Mouse (Mus musculus) gastrocnemius, adult 8-10 months (tissue): ENCODE measurements at regions not wholly inside any gene's neighbourhood (a gene's known extent, or its start where the extent isn't known, plus 50 kb on each side); places are given as distances from the start of the nearest gene placed in this dataset.

Source experiments
- DNase-seq, 2 experiments: peaks; one replicate each; pipeline ENCODE4 v3.0.0; 2022; ENCODE audit warnings: low spot score in 2 of 2

DNA sequence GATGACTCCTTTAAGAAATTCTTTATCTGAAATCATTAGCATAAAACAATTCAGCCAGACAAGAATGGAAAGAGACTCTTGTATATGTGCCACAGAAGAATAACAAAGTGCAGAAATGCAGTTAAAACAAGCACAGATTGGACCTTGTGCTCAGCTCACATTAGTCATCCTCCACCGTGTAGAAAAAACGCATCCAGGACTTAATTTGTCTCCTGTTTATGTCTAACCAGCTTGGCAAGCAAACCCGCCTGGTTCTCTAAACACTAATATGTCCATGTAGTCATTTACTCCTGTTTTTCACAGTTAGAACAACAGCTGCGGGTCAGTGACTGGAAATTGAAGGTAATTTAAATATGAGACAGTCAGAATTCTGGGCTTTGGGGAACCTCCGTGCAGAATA lies 268.7 kb downstream of the Efnb2 start:
- DNase-seq = no peak

DNA sequence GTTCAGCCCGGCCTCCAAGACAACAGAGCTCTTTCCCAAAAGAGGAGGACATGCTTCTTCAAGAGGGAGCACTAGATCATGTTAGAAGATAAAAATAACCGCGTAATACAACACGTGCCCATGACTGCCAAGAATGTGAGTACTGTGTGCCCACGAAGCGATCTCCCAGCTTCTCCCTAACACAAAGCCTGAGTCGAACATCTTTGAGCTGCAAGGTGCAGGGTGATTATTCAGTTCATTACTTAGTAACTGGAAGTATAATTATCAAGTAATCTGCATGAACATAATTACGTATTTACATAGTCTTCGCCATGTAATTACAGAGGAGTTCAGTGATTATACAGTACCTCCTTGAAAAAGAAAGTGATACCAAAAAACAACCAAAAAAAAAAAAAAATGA lies 269.7 kb downstream of the Efnb2 start:
- DNase-seq = no peak

DNA sequence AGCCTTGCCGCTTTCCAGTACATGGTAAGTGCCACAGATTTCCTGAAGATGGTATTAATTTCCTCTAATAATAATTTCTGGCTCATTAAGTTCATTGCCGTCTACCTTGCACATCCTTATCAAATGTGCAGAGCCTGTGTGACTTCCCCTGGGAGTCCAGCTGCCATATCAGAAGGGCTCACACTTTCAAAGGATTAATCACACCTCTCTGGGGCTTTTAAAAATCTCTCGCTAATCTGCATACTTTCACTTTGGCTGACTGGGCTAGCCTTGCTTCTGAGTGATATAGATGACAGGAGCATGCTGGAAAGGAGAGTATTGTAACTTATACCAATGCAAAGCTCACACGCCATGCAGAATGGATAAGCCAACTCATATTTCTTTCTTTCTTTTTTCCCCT lies 282.8 kb downstream of the Efnb2 start:
- DNase-seq = no peak

DNA sequence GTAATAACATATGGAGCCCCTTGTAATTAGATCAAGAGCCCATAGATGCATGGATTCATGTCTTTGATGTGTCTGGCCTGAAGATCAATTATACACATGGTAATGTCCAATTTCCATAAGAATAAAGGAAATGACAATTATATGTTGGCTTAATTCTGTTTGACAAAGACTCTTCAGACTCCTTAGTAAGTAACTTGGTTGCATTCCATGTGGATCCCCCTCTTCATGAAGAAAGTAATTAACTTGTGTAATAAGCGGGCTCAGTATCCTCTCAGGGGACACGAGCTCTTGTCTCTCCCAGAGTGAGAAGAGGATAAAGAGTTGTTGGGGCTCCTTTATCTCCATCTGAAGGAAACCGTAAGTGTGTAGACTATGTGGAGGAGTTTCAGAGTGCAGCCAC lies 284.3 kb downstream of the Efnb2 start:
- no peak for DNase-seq

DNA sequence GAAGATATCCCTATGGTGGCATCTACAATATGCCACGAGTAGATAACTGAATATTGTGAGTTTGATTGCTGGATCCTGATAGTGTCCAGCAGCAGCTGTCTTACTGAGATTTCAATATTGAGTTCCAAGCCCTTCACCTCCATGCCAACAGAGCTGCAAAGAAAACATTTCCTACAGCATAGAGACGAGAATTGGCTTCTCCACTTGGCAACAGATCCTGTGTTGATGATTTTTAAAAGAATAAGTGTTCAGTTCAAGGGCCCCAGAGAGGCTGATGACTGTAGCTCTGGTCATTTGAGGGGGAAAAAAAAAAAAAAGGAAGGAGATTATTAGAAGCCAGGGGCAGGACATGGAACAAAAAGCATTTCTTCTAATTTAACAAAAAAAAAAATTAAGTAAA lies 284.7 kb downstream of the Efnb2 start:
- DNase-seq = no peak

DNA sequence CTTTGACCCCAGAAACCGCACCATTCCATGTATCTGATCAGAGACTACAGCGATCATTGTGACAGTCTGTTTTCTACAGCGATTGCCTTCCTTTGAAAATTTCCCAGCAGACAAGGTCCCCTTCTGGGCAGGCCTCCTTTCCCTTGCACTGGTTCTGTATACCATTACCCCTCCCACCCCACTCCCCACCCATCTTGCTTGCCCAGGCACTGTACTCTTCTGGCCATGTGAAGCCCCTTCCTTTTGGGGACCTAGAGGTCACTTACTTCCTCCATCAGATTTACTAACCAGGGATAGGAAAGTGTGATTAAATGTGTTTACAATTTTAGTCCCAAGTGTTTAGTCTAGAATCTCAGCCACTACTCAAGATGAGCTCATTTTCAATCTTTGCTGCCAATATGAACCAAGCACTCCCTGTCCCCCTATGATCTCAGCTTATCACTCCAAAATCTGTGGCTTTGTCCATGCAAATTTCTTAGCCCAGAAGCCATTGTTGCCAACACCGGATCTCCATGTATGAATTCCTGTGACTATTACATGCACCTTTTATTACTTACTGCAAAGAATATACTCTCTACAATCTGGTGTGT lies 293.7 kb downstream of the Efnb2 start:
- no peak for DNase-seq

DNA sequence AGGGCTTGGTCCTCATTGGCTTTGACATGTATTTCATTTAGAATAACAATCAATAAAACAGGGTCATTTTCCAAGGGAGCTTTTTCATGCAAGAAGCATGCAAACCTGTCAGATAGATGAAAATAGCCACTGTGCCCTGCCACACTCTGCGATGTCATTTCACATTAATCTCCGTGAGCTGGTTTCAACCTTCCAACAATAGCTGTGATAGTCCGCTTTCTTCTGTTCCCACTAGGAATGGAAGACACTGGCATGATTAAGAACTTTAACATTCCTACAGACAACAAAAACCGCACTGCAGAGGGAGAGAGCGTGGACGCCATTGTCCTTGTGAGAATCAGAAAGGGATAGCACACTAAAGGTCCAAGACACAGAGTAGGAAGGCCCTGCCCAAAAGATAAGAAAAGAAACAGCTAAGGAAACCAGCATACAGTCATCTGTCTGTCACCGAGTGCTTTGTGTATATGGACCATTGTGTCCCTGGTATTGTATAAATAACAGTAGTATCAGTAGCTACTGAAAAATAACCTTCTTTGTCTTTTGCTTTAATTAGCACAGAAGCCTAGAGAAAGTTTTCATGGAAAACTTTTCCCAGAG lies 299.0 kb downstream of the Efnb2 start:
- no peak for DNase-seq

DNA sequence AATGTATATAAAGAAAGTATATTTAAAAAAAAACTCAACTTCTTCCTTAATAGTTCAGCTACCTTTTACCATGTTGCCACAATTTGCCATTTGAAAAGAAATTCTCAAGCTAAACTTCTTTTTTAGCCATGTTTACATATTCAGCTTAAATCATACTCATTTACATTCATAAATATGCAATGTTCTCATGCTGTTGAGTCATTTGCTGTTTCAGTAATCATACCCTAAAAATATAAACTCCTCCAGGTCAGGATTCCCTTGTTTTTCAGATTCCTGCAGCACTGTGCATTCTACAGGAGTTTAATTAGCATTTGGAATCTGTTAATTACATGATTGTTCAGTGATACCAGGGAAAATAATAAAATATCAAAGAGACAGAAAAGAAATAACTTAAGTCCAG lies 300.5 kb downstream of the Efnb2 start:
- DNase-seq = no peak

DNA sequence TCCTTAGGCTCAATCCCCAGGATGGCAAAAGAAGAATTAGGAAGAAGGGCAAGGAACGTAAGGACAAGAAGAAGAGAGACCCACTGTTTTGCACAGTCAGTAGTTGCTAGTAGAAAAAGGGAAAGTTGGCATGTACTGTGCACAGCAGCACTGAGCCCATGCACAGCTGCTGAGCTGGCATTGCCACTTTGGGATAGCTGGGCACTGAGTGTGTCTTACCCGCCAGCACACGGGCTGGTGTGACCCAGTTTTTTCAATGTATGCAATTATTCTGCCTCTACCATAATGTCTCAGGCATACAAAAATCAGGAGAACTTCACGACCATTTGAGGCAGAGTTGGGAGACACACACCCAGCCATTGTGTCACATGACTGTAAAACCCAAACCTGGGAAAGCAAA lies 306.1 kb downstream of the Efnb2 start:
- no peak for DNase-seq

DNA sequence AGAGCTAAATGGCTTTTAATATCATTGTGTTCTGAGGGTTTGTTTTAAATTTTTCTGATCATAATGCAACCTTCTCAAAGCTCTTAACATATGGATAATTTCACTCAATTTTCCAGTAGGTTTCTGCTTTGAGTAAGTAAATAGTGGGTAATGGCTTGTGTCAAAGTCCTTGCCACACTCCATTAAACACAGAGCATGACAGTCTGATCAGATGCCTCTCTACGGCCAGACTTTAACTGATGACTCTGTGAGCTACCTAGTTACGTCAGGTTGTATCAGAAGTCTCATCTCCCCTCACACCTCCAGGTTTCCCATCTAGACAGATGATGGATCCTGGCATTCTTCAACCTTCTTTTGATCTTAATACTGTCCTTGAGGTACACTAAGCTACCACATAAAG lies 316.4 kb downstream of the Efnb2 start:
- DNase-seq = no peak

DNA sequence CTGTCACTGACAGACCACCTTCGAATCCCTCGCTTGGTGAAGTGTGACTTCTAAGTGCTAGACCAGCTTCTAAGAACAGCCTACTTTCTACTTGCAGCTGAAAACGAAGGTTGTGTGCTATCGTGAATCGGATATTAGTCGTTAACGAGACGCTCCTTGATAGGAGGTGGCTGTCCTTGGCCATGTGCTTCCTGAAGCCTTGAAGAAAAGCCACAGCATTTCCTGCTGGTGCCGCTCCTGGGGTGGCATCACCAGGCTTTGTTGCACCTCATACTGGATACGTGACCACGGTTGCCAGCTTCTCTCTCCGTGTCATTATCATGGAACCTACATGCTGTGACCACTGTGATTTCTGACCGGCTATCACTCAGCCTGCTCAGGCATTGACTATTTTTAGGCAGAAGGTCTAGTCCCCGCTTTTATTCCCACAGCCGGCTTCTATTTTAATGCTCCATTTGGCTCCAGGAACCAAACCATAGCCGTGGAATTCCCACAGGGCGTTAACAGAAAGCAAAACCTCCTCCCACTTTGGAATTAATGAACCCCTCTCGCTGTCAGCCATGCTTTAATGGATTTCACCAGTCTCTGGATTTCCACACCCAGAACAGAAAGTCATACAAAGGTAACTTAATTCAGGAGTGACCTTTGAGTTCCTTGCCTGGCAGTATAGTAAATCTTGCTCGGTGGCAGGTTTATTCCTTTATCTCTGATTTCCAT lies 325.6 kb downstream of the Efnb2 start:
- DNase-seq = no peak

DNA sequence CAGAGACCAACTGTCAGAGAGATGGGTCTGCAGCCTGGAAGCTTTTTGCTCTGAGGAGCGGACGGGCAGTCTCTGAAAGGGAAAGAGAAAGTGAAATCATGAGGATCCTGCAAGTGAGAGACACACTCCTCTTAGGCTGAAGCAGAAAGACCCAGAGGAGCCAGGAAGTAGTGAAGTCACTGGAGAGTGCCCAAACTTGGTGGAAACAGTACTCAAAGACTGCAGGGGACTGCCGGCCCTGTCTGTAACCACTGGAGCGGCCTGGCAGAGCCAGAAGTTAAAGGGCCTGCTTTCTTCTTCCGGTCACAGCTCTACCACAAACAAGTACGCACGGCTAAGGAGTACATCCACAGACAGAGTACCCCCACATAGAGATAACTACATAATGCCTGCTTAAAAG lies 326.5 kb downstream of the Efnb2 start:
- no peak for DNase-seq

DNA sequence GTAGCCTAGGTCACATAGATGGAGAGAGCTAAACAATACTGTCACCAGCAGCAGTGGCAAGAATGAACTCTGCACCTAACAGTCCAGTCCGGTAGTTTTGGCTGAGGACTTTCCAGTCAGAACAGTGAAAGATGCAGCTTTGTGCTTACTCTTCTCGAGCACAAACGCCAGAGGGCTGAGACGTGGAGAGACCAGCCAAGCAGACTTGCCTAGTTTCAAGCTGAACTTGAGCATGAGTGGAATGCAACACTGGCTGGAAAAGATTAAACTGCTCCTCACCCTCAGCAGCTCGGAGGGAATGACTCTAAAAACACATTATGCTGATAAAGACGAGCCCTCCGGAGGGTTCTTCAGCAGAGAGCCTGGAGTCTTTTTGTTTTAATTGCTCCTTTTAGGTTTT lies 329.8 kb downstream of the Efnb2 start:
- no peak for DNase-seq

DNA sequence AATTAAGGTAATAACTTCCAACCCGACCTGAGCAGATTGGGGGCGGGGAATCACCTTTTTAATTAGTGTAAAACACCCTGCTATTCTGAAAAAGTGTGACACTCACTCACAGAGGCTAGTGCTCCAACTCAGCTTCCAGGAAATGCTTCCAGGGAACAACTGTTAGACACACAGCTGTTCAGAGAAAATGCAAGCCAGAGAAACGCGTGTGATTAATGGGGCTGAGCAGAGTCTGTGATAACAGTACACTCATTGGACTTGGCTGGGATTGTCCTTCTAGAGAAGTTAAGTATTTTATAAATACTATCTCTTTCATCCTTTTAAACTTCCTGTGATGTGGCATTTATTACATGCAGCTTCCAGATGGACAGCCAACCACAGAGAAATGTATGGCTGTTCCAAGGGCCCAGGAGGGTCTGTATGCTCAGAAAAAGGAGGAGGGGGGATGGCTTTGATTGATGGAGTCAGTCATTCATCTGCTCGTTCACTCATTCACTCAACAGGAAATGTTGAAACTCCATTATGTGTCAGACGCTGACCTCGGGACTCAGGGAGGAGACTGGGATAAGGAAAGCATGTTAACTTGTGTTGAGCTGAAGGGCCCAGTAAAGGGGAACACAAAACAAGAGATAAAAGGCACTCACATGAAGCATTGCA lies 332.9 kb downstream of the Efnb2 start:
- no peak for DNase-seq

DNA sequence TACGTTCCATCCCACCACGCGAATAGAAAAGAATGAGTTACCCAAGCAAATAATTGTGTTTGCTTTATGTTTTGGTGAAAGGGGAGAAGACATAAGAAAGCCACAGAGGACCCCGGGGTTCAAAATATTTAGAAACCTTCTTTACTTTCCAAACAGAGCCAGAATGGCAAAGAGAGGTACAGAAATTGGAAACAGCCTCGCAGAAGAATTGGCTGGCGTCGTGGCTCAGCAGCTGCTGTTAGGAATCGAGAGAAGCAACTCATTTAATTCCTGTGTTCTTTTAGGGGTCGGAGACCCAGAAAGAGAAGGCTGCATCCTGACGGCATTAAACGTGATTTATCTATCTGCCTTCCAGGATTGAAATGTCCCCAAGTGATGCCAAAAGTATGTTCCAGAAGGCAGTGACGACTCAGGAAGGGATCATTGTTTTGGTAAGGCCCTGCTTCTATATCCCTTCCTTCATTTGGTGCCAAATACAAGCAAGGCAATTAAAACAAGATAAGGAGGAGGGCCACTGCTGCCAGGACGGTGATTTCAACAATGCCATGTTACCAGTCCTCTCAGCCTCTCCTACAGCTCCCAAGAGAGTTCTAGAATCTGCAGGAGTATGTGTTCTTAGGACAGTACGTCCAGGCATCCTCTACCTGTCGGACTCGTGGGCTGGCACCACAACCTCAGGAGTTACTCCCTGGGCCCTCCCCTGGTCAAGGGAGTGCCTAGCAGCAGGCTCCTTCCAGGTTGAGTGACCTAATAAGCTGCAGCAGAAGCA lies 334.8 kb downstream of the Efnb2 start:
- DNase-seq = no peak

DNA sequence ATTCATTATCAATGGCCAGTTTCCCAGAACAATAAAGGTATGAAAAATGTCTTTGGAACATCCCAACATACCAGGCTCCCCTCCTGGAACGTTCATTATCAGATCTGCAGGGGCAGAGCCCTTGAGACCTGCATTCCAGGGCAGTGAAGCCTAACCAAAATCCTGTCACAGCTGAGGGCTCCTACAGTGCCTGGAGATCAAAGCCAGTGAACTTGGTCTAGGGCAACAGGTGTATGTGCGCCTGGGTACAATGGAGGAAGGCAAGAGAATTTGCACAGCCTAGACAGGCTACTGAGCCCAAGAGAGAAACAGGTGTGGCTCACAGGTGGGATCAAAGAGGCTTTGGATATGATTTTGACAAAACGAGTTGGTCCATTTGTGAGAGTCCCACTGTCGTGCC lies 335.6 kb downstream of the Efnb2 start:
- no peak for DNase-seq

DNA sequence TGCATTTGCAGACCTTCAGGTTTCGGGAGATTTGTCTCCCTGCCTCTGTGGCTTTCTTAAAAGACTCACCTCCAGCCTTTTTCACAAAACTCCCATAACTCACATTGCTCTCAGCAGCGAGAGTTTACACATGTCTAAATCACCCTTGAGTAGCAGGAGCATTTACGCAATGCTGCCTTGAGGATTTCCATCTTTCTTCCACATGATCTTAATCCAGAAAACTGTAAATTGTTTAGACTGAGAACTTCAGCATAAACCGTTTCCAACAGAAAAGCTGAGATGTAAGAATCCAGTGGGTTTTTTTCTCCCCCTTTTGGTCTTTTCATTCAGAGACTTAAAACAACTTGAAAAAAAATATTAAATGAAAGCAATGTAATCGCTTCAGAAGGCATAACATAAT lies 336.5 kb downstream of the Efnb2 start:
- DNase-seq = no peak

DNA sequence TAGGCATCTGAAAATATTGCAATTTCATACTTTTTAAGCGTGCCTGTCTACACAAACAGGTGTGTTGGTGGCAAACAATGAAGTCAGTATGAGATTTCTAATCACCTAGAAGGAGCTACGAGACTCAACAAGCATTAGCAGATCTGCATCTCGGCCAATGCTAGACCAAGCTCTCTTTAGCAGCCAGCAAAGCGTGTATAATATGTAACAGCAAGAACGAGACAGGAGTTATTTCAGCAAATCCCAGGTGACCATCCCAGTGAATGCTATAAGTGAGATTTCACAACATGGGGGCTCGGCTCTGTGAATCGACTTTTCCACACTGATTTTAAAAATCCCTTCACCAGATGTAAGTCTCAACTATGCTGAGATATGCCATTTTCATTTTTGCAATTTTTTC lies 352.8 kb downstream of the Efnb2 start:
- DNase-seq = no peak

DNA sequence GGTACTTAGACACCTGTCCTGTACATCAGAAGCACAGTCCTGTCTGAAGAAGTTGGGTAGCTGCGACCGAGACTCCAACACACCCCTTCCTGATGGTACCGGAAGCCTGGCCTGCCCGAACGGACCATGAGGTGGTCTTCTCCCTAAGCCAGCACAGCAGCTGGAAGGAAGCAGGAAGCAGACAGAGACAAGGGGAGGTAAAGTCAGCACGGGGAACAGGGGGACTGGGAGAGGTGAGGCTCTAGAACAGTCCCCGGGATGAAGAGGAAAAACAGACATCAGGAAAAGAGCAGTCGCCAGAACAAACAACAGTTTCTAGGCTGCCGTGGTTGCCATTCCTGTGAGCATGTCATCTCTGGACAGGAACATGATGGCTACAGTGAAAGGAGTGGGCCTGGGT lies 353.6 kb downstream of the Efnb2 start:
- DNase-seq = no peak

DNA sequence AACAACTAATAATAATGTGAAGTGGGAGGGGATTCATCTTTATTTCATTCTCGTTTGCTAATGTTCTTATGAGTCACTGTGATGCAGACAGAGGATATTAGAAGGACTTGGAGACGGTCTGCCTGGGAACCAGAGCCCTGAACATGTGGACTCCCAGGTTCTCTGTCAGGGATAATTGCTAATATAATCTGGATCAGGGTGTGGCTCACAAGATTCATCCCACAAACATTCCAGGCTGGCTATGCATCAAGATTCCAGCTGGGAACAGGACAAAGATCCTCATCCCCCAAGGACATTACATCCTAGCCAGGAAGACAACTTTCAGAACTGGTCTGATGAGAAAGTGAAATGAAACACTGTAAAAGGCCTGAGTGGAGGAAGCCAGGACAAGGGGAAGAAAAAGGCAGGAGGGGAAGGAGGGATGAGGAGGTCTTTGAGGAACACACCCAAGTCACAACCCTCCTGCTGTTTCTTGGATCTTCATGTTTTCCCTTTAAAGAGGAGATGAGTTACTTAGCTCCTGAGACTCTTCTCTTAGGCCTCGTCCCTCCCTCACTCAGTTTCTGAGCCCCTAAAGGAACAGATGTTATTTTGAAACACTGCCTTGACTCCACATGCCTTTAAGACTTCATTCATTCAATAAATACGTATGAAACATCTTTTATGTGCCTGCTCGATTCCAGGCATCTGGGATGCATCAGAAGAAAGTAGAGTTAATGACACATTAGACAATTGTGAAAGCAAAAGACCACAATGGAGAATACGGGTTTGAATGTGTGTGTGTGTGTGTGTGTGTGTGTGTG lies 360.9 kb downstream of the Efnb2 start:
- DNase-seq = peak; percentile 8 to 14

DNA sequence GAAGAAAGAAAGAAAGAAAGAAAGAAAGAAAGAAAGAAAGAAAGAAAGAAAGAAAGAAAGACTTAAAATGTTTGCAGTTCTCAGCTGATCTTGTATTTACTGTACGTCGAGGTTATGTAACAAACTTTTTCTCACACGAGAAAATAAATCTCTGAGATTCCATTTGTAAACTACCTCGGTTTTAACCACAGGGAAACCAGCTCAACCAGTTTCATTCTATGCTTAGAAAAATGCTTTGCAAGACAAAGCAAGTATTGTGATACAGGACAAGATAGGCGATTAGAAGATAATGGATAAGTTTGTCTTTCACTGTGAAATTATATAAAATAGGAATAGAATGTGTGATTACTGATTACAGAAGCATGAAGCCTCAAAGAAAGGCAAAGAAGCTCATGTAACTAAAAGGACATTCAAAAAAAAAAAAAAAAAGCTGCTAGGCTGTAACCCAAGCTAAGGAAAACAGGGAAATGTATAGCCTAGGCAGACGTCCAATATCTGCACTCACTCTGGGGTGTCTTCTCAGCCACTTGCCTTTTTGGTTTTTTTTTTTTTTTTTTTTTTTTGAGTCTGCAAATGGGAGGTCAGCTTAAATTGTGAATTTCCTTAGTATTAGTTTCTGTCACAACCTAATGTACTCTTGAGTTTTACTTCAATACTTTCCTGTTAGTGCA lies 368.3 kb downstream of the Efnb2 start:
- no peak for DNase-seq
